Mouse (Mus musculus) gastrocnemius, adult 2 months (tissue): ENCODE measurements around the gene Asb2. TPM values are rescaled to one million over a fixed set of nuclear protein-coding genes. Genes with fewer than 3 reads are reported as not detected.
A peak's percentile ranks its signal among the peaks of the same experiment; 100 is the strongest.

ENCODE experiments used
- DNase-seq: peaks from one replicate; pipeline ENCODE4 v3.0.0; 2022
- H3K27ac ChIP-seq: fragments of 200-600 bp; 2 replicates; pipeline ENCODE4 v1.8.1; 2022; ENCODE audit warnings: mild to moderate bottlenecking
- H3K4me3 ChIP-seq: fragments of 200-600 bp; 2 replicates; pipeline ENCODE4 v1.8.1; 2022; ENCODE audit warnings: mild to moderate bottlenecking, moderate library complexity
- CTCF ChIP-seq: fragments of 200-600 bp; IDR thresholded peaks from 2 replicates; pipeline ENCODE4 v1.8.1; 2022; ENCODE audit warnings: antibody characterized with exemption, mild to moderate bottlenecking, moderate library complexity
- intact Hi-C: fragments of 180-260 bp; cut with DNase I; formaldehyde crosslinking; loops from one replicate; pipeline ENCODE4 v1.15.1; 2025
- total RNA-seq, 2 experiments: library from RNA; stranded (reverse); gene quantifications; 2 replicates each; pipeline ENCODE4 v1.2.3; 2021

Asb2 gene
- total RNA-seq, 2 experiments from 2014 or later: 548 to 725 TPM

DNA sequence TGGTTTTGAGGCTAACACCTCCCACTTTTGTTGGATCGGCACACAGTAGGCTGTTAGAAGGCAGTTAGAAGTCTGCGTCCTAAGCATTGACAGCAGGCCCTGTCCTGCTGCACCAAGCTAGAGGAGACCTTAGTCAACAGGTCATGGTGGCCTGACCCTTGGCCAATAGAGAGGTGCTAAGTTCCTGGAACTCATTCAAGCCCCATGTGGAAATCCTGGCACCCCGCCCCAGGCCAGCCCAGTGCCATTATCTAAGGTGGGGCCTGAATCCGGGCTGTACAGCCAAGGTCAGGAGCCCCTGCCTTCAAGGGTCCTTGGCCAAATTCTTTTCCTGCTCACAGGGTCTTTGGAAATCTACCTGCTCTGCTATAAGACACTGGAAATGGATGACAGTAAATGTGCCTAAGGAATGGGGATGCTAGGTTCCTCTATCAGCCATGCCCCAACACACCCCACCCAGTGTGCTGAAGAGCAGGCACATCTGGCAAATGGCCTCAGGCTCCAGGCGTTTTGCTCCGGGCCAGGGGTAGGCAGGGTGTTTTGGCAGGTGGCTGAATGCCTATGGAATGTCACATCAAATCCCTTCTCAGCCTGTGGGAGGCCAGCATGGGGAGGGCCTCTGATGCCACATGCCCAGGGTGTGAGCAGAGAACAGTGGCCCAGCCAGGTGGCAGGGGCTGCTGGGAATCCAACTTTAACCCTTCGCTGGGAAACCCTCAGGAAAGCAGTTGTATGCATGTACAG is 27.2 kb downstream of the Asb2 start:
- DNase-seq: peak; percentile 75
- Histone ChIP-seq H3K4me3 (no peak overlapping the region), H3K27ac (peak overlapping the region; percentile 63)
- intact Hi-C loops: no loop called here
- no peak for TF ChIP-seq CTCF

DNA sequence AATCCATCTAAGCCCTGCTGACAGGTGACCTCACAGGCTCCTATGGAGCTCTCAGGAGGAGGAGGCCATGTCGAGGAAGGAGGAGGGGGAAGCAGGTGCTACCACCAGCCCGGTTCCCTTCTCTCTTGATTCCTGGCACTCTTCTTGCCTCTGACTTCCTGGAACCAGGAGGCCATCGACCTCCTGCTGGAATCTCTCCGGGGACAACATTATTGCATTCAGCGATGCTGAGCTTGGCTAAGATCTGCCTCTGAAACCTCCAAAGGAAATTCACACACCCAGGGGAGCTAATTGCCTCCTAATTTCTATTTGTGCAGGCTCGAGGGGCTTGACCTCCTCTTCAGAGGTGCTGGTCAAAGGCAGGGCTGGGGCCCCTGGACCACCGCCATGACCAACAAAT is 28.7 kb downstream of the Asb2 start:
- H3K27ac ChIP-seq: peak overlapping the region; percentile 63
- intact Hi-C loops: no loop called here
- TF ChIP-seq CTCF: no peak

DNA sequence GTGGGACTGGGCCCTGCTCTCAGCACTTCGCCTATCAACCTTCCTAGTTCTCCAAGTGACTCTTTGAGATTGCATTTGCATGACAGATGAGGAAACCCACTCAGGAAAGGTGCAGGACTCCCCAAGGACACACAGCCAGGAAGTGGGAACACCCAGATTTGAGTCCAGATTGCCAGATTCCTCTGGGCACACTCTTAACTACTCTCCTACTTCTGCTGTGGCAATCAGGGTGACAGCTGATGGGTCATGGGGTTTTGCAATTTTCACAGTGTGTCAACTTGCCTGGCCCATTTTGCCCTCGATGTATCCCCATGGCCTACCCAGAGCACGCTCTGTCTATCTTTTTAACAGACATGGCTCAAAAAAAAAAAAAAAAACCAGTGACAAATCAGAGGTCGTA is 29.2 kb downstream of the Asb2 start:
- H3K27ac ChIP-seq: peak overlapping the region; percentile 63
- intact Hi-C loops: no loop called here
- H3K4me3 ChIP-seq: no peak overlapping the region
- TF ChIP-seq CTCF: no peak
- DNase-seq: no peak

More for the DNA sequence above, 28.7 kb downstream of the Asb2 start:
- DNase-seq: no peak
- H3K4me3 ChIP-seq: no peak overlapping the region

DNA sequence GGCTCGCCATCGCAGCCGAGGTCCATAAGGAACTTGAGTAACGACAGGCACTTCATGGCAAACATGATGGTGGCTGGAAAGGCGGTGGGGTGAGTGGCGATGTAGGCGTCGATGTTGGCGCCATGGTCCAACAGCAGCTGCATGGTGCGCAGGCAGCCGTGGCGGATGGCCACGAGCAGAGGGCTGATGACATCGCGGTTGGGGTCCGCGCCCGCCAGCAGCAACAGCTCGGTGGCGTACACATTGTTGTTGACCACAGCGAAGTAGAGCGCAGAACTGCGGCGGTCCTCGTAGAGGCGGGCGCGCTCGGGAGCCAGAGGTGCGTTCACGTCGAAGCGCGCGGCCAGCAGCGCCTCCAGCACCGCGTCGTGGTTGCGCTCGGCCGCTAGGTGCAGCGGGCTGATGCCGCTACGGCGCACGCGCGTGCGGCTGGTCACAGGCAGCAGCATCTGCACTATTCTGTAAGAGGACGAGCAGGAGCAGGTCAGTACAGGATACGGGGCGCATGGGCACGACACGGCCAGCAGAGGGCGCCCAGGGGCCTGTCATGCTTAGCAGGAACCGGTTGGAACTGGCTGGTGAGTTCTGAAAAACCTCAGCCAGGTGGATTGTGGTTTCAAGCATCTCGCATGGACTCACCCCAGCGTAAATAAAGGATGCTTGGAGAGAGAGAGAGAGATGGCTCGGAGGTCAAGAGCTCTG is 30.5 kb downstream of the Asb2 start:
- H3K27ac ChIP-seq: peak overlapping the region; percentile 43

DNA sequence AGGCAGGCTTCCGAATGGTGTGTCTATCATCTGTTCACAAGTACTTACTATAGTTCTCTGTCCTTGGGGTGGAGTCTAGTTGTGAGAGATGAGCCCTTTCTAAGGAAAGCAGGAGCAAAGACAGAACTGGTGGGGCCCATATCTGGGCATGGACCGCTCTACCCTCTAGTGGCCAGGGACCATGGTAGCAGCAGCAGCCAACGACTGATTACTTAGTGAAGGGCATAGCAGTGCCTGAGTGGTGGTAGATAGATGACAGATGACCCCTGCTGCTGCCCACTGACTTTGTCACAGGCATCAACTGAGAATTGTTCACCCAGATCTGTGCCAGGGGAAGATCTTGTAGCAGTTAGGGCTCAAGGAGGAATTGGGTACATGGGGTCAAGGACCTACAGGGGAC is 33.0 kb downstream of the Asb2 start:
- Histone ChIP-seq H3K27ac (peak overlapping the region; percentile 10; the same call in 1 of the 2 replicates), H3K4me3 (no peak overlapping the region)
- TF ChIP-seq CTCF: peak; percentile 52
- intact Hi-C loops: no loop called here
- no peak for DNase-seq

More for the DNA sequence above, 30.5 kb downstream of the Asb2 start:
- peak; percentile 90 for DNase-seq
- H3K4me3 ChIP-seq: peak overlapping the region; percentile 54
- intact Hi-C loops: no loop called here
- peak; percentile 91 for TF ChIP-seq CTCF

DNA sequence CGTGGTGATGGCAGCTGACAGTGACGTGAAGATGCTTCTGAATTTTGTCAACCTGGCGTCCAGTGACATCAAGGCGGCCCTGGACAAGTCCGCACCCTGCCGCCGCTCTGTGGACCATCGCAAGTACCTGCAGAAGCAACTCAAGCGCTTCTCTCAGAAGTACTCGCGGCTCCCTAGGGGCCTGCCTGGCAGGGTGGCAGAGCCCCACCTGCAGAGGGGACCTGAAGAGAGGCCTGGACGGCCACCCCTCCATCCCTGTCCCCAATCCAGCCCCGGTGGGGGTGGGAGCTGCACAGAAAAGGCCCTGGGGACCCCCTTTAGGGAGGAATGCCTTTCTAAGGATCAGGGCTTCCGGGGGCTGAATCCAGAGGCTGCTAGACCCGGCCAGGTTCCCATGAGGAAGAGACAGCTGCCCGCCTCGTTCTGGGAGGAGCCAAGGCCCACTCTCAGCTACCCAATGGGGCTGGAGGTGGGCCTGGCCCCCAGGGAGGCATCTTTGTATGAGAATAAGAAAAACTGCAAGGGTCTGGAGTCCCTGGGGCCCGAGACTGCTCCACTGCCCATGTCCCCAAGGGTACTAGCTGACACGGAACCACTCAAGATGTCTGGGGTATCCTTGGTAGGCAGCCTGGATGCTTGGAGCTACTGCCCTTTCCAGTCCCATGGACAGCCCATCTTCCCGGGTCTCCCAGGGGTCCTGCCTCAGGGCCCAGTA is 39.8 kb downstream of the Asb2 start:
- peak; percentile 51 for DNase-seq
- Histone ChIP-seq H3K27ac (no peak overlapping the region), H3K4me3 (no peak overlapping the region)
- TF ChIP-seq CTCF: no peak
- intact Hi-C loops: no loop called here

DNA sequence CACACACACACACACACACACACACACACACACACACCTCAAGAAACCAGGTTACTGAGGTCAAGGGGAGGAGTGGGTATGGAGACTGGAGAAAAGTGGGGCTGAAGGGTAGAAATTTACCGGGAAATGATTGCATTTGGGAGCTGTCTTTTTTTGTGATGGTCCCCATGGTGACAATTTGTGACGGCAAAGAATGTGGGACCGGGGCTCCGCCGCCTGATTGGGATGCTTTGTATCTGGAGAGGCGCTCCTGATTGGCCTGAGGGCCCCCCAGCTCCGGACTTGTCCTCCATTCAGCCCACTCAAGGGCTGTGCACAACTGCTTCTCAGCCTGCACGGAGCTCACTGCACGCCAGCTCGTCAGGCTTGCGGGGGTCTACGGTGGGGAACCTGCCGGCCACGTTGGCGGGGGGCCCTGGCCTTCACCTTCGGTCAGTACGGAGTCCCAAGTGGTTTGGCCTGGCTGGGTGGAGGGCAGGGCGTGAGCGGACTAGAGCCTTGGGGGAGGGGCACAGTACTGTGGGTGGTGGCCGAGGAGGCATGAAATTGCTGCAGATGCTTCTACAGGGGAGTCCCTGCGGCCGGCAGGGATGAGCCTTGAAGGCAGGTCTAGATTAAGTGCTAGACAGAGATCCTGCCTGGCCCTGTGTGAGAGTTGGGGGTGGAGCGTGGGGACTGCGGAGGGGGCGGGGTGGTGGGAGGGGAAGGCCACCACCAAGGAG is 41.0 kb downstream of the Asb2 start:
- no peak for TF ChIP-seq CTCF
- H3K4me3 ChIP-seq: no peak overlapping the region
- DNase-seq: peak; percentile 51
- no peak overlapping the region for H3K27ac ChIP-seq
- intact Hi-C loops: no loop called here

DNA sequence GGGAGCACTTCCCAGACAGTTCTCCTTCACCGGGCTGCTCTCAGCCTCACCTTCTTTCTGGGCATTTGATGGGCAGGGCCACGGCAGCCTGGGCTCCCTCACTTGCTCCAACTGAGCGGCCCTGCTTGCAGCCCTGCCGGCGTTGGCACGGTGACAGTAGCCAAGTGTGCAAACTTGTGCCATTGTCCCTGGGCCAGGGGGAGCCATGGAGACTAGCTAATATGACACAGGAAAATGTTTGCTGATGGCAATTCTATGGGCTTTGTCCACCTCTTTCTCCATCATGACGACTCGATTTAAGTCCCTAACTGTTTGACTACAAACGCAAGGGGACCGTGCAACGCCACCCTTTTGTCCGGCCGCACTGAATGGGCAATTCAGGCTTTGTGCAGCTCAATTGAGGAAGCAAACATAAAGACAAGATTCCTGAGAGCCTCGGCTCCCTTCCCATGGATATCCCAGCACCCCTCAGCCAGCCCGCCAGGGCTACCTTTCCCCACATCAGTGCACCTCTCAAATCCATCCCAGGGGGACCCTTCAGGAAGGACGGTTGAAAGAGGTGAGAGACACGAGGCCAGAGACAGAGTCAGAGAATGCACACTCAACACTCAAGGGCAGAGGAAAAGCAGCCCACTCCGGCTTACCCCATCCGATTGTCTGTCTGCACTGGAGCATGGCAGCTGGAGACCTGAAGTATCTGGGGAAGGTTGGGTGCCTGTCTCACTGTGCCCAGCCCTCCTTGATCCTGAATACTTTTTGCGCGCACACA is 41.7 kb downstream of the Asb2 start:
- Histone ChIP-seq H3K27ac (no peak overlapping the region), H3K4me3 (no peak overlapping the region)
- DNase-seq: peak; percentile 48
- TF ChIP-seq CTCF: no peak
- intact Hi-C loops: no loop called here

DNA sequence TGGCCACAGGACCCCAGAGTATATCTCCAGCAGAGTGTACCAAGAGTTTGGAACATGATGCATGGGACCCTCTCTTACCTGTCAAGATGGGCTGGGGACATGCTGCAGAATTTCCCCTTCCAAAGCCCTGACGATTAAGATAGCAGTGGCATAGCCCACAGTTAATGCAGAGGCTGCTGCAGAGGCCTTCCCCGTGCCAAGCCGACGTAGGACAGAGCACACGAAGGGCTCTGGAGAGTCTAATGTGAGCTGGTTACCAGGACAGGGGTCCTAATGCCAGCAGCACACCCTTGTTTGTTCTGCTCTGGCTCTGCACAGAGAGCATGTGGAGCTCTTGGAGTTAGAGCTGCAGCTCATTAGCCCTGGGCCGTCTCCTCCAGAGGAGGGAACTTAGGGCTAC is 42.5 kb downstream of the Asb2 start:
- TF ChIP-seq CTCF: no peak
- no peak overlapping the region for H3K4me3 ChIP-seq
- no peak overlapping the region for H3K27ac ChIP-seq
- DNase-seq: no peak
- intact Hi-C loops: no loop called here

DNA sequence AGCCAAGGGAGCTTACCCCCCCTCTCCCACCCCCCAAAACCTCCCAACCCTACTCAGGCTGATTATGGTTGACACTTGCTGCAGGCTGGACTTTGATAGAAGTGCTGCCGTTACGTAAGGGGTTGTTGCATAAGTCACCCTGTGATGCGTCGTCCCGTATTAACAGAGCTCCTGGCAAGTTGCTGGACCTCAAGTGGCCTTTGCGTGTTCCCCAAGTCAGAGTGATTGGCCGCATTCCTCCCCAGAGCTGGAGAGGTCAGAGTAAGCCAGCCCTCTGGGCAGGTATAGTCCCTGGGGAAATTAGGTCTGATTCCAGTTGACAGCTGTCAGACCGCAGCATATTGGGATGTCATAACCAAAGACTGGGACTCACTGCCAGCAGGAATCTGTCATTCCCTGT is 43.9 kb downstream of the Asb2 start:
- Histone ChIP-seq H3K4me3 (no peak overlapping the region), H3K27ac (no peak overlapping the region)
- intact Hi-C loops: no loop called here
- no peak for TF ChIP-seq CTCF
- no peak for DNase-seq

DNA sequence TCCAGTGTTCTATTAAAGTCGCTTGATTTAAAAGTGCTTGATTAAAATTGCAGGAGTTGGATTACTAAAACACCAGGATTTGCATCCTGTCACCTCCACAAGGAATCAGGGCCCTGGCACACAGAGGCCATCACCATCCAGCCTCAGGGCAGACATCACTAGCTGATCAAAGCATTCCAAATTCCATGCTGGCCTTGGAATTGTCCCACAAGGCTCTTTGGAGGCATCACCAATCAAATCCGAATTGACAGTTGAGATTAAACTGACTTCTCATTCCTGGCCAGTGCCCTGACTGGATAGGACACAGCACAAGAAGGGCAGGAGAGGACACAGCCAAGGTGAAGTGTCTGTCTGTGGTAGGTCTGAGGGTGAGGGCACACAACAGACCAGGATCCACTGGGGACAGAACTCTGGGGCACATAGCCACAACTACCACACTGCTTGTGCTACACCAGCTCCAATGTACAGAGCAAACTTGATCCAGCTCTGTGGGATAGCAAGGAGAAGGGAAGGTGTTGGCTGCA is 45.0 kb downstream of the Asb2 start, which contains the start of gene Fam181a:
TSS of gene Fam181a (plus strand) at position 232 of the 524 bp plus-strand sequence.
- no peak for DNase-seq
- intact Hi-C loops: no loop called here
- Histone ChIP-seq H3K4me3 (no peak within 1 kb of the TSS), H3K27ac (no peak within 1 kb of the TSS)
- TF ChIP-seq CTCF: no peak
